Mouse (Mus musculus) liver, adult (tissue): ENCODE data around the gene Dll4.

Experiments used
- GATA4 ChIP-seq: IDR thresholded peaks from 2 replicates; pipeline ENCODE4 v1.6.1; 2014; ENCODE audit warnings: mild to moderate bottlenecking, low read length; ENCODE audit not compliant: insufficient replicate concordance

The Dll4 gene

DNA sequence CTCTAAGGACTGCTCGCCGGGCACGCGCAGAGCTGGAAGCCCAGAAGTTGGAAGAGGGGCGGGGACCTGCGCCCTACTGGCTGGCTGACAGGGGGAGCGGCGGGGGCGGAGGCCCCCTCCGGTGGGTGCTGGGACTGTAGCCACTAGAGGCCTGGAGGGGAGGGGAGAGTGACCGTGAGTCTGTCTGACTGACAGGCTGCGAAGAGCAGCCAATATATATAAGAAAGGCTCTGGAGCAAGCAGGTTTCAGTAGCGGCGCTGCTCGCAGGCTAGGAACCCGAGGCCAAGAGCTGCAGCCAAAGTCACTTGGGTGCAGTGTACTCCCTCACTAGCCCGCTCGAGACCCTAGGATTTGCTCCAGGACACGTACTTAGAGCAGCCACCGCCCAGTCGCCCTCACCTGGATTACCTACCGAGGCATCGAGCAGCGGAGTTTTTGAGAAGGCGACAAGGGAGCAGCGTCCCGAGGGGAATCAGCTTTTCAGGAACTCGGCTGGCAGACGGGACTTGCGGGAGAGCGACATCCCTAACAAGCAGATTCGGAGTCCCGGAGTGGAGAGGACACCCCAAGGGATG lies at the start of gene Dll4:
TSS of gene Dll4 (plus strand) at position 217 of the 576 bp plus-strand sequence.
- TF ChIP-seq GATA4 = no peak; the same call in 1 of the 2 replicates

DNA sequence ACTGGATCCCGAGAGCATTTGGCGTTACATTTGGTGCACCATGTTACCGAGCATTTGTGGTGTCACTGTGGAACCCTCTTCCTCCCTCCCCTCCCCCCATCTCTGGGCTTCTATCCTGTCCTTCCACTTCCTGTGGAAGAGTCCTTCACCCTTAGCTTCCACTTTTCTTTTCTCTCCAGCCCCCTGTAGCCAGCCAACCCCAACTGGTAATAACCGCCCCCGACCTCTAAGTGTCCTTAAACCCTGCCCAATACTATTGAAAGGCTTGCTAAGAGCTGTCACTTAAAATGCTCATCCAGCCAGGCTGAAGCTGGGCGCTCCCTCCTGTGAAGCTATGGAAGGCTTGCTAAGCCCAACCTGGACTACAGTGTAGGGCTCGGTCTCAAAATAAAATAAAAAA lies 48.7 kb upstream of the Dll4 start:
- no peak for TF ChIP-seq GATA4

DNA sequence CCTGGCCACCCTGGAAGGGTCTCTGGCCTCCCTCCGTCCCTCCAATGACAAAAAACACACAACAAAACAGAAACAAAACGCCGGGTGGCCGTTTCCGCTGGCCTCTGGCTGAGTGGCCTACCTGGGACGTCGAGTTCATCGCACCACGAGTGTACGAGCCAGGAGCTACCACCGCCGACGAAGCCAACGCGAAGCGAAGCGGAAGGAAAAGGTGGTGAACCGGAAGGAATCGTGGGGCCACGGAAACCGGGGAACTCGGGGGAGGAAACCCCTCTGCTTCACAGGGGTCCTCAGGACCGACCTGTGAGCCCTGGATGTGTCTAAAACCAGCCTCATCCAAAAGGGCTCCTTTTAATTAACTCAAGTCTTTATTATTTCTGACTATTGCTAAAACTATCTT lies 47.8 kb upstream of the Dll4 start:
- no peak for TF ChIP-seq GATA4

DNA sequence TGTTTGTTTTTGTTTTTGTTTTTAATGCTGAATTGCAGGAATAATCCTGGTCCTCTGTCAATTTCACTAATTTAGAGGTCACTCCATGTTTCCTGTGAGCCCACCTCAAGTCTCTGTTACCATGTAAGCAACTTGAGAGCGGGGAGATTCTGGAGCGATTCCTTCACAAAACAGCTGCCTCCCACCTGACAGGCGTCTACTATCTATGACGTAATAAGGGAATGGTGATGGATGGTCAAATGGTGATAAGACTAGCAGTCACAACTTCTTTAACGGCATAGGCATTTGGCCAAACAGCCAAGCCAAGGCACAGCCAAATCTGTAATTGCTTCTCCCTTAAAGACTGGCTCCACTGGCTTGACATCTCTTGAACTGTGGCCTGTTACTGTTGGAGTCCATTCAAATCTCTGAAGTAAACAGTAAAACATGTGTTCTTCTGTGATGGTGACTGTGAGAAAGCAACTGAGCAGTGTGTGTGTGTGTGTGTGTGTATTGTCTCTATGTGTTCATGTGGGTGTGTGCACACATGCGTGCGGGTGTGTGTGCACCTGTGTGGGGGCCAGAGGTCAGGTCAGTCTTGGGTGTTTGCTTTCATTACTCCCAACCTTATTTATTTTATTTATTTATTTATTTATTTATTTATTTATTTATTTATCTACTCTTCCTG lies 43.6 kb upstream of the Dll4 start:
- no peak for TF ChIP-seq GATA4

DNA sequence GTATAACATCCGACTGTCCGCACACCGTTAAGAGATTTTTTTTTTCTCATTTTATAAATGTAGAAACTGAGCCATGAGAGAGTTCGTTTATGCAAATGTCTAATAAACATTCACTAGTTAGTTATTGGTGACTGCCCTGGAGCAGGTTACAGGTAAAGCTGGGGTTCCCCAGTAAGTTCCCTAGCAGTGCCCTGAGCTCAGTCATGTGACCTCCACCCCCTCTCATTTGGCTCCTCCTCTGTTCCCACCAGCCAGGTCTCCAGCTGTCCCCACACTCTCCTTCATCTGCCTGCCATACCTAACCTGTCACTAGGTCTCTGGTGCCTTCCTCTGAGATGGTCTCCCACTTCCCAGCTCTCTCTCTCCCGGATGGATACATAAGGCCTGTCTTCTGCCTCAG lies 38.2 kb upstream of the Dll4 start:
- TF ChIP-seq GATA4 = no peak

DNA sequence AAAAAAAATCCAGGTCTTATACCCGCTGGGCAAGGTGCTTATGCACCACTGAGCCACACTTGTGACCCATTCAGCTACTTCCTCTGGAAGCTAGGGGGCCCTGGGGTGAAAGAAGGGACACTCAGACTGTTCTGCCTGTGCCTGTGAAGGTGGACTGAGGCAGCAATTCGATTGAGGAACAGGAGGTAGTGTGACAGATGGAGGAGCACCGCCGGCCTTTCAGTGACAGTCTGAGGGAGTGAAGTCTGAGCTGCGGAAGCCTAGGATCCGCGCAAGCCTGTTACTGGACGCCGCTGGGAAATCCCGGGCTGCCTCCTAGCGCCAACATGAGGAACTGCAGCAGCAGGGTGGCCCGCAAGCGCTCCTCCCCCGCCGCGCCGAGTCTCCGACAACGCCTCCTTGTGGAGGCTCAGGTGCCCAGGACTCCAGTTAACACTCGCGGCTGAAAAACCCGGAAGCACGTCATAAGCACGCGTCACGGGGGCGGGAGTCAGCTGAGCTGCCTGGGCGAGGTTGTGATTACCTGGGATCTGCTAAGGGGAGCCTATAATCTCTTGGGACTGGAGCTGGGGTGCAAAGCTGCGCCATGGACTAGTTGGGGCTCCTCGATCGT lies 37.2 kb upstream of the Dll4 start, which contains the start of gene Vps18:
TSS of gene Vps18 (plus strand) at position 471 of the 613 bp plus-strand sequence.
- peak; percentile 86; the same call in 1 of the 2 replicates for TF ChIP-seq GATA4

DNA sequence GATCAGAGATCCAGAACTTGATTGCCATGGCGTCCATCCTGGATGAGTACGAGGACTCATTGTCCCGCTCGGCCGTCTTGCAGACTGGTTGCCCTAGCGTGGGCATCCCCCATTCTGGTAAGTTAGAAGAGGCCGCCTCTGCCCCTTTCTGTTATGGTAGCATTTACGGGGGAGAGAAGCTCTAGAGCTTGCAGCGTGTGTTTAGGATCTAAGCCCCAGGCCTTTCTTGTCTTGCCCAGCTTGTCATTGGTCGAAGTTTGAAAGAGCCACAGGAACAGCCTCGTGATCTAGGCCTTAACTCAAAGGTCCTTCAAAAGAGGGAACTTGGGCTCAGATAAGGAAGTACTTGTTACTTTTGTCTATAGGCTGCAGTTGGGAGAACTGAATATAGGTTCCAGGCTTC lies 36.6 kb upstream of the Dll4 start:
- TF ChIP-seq GATA4 = no peak

DNA sequence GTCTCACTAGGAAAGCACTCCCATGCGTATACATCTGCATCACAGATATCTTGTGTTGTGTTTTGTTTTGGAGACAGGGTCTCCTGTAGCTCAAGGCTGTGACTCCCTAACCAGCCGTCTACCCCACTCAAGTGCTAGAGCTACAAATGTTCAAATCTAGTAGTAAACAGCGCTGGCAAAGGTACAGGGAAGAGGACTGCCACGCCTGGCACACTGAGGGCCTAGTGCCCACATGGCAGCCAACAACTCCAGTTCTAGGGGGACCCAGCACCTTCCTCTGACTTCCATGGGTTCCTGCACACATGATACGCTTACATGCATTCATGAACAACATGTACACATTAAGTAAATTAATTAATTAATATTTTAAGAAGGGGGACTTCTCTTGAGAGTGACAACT lies 33.3 kb upstream of the Dll4 start:
- TF ChIP-seq GATA4 = no peak

DNA sequence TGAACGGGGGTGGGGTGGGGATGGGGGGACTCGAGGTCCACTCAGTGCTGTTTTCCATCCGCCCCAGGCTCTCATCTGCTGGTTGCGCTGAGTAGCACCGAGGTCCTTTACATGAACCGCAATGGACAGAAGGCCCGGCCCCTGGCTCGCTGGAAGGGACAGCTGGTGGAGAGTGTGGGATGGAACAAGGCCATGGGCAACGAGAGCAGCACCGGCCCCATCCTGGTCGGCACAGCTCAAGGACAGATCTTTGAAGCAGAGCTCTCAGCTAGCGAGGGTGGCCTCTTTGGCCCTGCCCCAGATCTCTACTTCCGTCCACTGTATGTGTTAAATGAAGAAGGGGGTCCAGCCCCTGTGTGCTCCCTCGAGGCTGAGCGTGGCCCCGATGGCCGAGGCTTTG lies 32.7 kb upstream of the Dll4 start:
- no peak for TF ChIP-seq GATA4

DNA sequence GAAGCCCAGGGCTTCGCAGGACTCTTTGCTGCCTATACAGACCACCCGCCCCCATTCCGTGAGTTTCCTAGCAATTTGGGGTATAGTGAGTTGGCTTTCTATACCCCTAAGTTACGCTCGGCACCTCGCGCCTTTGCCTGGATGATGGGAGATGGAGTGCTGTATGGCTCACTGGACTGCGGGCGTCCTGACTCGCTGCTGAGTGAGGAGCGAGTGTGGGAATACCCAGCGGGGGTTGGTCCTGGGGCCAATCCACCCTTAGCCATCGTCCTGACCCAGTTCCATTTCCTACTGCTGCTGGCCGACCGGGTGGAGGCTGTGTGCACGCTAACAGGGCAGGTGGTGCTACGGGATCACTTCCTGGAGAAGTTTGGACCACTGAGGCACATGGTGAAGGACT lies 32.3 kb upstream of the Dll4 start:
- no peak for TF ChIP-seq GATA4

DNA sequence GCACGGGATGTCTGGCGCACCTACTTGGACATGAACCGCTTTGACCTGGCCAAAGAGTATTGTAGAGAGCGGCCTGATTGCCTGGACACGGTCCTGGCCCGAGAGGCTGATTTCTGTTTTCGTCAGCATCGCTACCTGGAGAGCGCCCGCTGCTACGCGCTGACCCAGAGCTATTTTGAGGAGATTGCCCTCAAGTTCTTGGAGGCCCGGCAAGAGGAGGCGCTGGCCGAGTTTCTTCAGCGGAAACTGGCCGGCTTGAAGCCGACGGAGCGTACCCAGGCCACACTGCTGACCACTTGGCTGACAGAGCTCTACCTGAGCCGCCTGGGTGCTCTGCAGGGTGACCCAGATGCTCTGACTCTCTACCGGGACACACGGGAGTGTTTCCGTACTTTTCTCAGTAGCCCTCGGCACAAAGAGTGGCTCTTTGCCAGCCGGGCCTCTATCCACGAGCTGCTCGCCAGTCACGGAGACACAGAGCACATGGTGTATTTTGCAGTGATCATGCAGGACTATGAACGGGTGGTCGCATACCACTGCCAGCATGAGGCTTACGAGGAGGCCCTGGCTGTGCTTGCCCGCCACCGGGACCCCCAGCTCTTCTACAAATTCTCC lies 31.7 kb upstream of the Dll4 start:
- TF ChIP-seq GATA4 = no peak

DNA sequence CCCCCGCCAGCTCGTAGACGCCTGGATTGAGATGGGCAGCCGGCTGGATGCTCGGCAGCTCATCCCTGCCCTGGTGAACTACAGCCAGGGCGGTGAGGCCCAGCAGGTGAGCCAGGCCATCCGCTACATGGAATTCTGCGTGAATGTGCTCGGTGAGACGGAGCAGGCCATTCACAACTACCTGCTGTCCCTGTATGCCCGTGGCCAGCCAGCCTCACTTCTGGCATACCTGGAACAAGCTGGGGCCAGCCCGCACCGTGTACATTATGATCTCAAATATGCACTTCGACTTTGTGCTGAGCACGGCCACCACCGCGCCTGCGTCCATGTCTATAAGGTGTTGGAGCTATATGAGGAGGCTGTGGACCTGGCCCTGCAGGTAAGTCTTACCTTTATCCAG lies 31.2 kb upstream of the Dll4 start:
- TF ChIP-seq GATA4 = no peak

DNA sequence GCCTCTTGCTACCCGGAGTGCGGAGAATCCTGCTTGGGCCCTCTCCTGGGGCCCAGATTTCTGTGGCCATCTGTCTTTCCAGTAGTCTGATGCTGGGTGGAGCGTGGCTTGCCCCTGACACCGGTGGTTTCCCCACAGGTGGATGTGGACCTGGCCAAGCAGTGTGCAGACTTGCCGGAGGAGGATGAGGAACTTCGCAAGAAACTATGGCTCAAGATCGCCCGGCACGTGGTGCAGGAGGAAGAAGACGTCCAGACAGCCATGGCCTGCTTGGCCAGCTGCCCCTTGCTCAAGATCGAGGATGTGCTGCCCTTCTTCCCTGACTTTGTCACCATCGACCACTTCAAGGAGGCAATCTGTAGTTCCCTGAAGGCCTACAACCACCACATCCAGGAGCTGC lies 28.8 kb upstream of the Dll4 start:
- no peak for TF ChIP-seq GATA4

DNA sequence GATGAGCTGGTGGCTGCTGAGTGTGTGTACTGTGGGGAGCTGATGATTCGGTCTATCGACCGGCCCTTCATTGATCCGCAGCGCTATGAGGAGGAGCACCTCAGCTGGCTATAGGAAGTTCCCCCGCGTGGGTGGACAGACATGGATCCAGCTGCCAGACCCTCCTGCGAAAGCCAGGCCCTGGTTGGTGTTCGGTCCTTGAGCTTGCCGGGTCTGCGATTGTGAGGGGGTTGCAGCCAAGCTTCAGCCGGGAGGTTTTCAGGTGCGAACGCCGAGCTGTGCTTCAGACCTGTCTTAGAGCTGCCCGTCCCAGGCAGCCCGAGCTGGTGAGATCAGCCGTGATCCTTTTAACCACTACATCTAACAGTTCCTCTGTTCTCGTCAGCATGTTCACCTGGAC lies 28.1 kb upstream of the Dll4 start:
- no peak for TF ChIP-seq GATA4

DNA sequence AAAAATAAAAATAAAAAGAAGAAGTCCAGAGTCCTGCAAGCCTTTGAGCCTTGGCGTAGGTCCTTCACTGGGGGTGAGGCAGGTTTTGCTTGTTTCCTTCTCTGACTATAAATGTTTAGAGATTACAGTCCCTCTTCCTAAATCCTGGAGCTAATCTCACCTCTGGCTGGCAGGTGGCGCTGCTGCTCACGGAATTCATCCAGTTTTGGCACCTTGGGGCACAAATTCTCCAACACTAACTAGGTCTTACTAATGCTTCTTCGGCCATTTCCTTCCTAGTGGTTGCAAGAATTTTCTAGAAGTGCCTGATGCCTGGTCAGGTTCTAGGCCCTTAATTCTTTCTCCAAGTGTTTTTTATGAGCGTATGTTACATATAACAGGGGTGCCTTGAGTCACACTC lies 27.3 kb upstream of the Dll4 start:
- TF ChIP-seq GATA4 = no peak

DNA sequence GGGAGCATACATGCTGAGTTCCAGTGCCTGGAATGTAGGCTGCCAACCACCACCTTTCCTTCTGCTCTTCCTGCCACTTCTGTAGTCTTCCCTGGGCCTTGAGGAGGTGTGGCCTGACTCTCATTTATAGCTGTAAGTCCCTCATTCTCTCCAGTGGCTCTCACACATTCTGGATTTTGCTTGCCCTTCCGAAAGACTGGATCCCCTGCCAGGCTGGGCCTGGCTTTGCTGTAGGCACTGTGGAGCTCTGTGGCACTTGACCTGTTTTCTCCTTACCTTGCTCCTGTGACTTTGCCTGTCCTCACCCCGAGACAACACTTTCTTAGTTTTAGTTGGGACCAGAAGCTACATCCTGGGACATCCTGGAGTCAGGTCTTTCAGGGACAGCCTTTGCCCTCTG lies 26.7 kb upstream of the Dll4 start:
- no peak for TF ChIP-seq GATA4

DNA sequence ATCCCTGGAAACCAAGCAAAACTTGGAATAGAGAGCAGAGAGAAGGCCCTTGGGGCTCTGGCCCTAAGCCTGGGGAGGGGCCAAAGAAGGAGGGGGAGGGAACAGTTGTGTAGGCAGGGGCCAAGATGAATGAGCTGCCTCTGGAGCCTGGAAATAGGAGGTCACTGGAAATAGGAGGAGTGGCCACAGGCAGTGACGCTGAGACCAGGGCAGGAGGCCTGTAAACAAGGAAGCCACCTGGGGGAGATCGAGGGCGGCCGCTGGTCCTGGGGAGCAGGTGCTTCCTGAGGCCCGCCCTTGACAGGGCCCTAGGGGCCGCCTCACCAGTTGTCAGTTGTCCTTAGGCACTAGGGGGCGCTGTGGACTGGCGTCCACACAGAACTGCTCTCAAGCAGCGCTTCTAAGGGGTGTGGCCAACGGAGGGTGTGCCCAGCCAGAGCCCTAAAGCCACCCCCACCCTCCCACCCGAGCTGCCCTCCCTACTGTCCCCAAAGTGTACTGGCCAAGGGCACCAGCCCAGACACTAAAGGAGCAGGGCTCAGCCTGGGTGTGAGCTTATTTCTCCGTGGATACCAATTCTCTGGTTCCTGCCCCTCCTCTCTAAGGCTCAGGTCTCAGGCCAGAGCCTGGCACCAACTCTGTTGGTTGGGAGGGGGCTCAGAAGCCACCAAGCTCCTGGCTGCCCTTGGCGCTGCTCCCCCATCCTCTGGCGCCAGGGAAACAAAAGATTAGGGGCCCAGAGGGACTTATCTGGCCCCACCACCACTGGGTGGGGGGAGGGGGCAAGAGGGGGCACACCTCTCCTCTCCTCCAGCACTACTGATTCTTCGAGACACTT lies 25.4 kb upstream of the Dll4 start:
- TF ChIP-seq GATA4 = no peak
